Mouse (Mus musculus): ENCODE data around the gene Tm2d3.

Gene Tm2d3

GRCm38 (mm10) chr7:65708506-65708905, 17.5 kb downstream of the Tm2d3 start:
- no peak for DNase-seq

DNA sequence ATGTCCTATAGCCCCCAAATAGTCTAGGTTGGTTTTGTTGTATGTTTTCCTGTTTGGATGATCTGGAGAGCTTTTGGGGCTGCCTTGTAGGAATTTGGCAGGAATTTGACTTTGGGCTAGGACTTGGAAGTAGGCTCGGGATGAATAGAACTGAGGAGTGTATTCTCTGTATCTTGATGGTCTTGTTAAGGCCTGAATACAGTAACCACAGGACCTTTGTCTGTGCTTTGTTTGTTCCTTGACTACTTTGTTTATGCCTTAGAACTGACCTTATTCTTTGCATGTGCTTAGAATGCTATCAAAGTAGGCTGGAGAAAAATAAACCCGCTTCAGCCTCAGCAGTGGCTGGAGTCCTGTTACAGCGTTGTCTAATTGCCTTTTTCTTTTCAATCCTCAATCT, 19.3 kb downstream of the Tm2d3 start:
- DNase-seq = no peak

- DNase-seq = no peak
These were observed 22.8 kb downstream of the Tm2d3 start for GRCm38 (mm10) chr7:65713782-65714181.

- no peak for DNase-seq
These were observed 23.3 kb downstream of the Tm2d3 start for GRCm38 (mm10) chr7:65714304-65714703.

DNA sequence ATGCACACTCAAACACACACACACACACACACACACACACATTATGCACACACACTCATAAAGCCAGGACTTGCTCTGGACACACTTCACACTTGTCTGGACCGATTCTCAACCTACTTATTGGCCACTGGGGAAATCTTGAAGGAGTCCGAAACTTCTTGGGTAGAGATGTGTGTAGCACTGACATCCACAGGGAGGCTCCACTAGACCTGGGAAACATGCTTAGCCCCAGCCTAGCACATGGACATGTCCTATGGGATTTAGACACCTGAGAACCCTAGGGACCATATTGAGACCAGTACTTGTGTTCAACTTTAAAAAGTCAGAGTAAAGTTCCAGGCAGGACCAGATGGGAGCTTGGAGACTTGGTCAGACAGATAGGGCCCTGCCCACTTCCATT, 43.1 kb downstream of the Tm2d3 start:
- DNase-seq = peak; percentile 20

DNA sequence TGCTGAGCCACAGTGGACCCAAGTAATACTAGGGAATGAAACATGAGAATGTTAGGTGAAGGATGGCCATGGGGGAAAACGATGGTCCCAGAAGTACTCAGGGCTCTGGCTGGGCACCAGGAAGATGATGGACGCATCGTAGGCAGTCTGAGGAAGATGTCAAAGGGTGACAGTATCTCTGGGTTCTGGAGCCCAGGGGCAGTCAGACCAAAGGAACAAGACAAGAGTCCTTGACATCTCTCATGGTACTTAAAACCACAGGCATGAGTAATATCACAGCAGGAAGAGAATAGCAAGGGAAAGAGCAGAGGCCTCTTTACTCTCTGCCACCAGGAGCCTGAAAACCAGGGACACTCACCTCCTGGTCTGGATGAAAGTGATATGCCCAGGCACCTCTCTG, 44.3 kb downstream of the Tm2d3 start:
- no peak for DNase-seq

GRCm38 (mm10) chr7:65737286-65738040, 46.5 kb downstream of the Tm2d3 start:
- peak; percentile 88 for DNase-seq

GRCm38 (mm10) chr7:65742857-65743256, 51.9 kb downstream of the Tm2d3 start:
- no peak for DNase-seq

DNA sequence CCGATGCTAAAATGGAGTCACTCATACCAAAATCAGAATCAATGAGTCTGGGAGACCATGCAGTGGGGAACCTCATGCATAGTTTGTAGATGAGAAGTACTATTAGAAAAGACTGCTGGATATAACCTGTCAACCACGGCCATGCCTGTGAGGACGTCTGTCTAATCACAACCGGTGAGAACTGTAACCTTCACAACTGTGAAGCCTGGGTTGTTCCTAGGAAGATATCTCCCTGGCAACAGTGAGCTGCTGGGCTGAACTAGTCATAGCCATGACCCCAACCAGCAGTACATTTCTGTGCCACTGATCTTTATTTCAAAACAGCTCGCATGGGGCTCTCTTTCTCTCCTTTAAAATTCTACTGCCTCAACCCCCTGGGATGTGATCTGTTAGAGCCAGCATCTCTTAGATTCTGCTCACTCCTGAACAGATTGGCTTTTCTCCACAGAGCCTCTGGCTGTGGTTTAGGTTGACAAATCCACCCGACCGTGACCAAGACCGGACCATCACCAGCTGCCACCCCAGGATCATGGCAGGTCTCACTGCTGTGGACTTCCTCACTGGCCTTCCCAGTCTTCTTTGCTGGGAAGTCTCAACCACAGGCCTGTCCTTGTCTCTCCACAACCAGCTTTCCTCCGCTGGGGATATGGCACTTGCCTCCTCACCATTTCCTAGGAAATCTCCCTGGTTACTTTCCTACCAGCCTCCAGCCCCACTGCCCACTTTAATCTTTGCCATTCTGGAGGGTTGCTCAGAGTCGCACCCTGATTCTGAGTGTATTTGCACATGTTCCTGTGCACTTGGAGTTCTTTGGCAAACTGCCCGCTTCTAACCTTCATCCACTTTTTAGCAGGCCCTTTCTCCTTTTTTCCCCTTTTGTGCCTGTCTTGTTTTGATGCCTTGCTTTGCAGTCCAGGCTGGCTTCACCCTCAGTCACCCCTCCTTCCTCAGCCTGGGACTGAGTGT, 57.3 kb downstream of the Tm2d3 start:
- no peak for DNase-seq
